Mouse (Mus musculus) lung, postnatal 14 days (tissue): ENCODE results near the gene Lrig2.
A peak's percentile ranks its signal among the peaks of the same experiment; 100 is the strongest.
"Not testable (repeated sequence)": the region's sequence is repeated elsewhere in the genome, so short reads cannot be mapped to it uniquely, and the experiment has no call there.

ENCODE experiments used
- DNase-seq: peaks from one replicate; pipeline ENCODE4 v3.0.0; 2021

The Lrig2 gene

DNA sequence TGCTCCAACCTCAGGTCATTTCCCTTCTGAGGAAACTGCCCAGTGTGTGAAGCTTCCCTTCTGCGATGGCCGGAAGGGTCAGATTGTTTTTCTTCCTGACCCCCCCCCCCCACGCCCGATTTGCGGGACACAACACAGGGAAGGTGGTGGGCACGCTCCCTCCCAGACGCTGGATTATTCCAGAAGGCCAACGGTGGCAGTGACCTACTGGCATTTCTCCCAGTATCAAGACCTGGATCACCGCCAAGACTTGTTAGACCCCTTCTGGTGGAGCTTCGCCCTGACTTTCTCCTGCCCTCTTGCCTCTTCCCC, 79.9 kb downstream of the Lrig2 start:
- peak; percentile 53 for DNase-seq

DNA sequence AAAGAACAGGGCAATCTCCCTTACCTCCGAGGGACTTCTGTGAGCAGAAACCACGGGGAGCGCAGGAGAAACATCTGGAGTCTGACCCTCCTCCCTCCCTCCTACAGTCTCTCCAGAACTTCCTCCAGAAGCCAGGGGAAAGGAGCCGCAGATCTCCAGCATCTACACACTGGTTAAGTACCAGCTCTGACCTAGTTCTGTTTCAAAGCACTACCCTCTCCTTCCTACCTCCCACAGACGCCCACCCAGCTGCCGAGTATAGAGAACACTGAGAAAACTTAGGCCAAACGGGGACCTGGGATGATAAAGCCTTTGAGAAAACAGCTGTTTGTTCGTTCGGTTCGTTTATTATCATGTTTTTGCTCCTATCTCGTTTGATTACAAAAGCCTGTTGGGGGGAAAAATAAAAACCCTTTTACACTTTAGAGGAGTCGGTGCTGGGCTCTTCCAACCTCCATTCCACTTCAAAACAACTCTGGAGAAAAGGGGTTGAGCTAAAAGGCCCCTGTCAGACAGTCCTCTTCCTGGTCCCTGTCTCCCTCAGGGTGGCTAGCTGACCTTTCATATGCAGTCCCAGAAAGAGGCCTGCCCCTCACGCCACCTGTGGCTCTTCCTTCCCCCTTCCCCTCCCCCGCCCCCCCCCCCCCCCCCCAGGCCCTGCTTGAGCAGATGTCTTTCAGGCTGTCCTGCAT, 80.4 kb downstream of the Lrig2 start:
- DNase-seq = peak; percentile 11

DNA sequence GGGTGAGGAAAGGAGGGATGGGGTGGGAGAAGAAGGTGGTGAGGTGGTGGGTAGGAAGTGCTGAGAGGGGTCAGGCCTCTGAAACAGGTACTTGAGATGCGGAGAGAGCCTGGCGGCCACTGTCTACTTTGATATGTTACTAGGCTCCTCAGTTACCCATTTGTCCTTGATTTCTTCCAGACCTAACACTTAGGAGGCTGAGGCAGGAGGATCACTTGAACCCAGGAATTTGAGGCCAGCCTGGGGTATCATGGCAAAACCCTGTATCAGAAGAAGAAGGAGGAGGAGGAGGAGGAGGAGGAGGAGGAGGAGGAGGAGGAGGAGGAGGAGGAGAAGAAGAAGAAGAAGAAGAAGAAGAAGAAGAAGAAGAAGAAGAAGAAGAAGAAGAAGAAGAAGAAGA, 84.4 kb downstream of the Lrig2 start:
- not testable (repeated sequence) for DNase-seq

DNA sequence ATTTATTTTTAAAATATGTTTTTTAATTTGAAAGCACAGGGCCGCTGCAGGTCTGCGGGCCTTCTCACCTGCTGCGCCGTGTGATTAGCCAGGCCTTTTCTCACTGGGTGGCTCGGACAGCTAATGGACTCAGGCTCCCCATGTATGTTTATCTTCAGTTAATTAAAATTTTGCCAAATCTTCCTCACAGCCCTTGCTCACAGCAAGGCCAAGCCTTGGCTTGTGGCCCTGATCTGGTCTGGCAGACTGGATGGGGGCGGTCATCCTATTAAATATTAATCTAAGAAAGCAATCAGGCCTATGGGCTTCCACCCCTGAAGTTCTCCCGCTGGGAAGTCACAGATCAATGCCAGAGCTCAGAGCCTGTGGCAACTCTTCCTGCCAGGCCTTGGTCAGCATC, 87.4 kb downstream of the Lrig2 start:
- no peak for DNase-seq

DNA sequence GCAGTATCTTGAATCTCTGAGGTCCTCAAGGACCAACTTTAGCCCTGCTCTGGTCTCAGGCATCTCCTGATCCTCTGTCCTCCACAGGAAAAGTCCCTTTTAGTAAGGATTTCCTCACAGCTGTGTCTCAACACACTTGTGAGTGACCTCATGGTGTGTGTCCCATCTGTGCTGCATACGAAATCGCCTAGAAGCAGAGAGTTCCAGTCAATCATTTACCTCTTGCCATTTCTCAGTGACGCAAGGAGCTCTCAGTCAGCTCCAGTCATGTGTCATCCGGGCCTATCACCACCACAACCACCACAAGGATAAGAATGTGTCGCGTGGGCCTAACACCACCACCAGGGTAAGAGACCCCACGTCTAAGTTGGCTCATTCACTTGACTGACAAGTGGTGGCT, 90.8 kb downstream of the Lrig2 start:
- DNase-seq = no peak

- DNase-seq = no peak
These were observed 91.7 kb downstream of the Lrig2 start for GRCm38 (mm10) chr3:104419990-104420389.

DNA sequence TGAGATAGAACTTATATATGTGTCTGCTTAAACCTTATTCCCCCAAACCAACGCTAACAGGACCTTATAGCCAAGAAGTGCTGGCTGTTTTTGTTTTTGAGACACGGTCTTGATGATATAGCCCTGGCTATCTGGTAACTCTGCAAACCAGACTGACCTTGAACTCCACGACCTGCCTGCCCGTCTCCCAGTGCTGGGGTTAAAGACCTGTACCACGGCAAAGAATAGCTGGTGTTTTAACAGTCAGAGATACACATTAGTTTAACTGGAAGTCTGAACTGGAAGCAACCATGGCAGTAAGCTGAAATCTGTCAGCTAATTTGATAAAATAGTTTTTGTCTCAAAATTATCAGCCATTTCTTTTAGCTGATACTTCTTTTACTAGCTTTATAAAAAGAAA, 94.9 kb downstream of the Lrig2 start:
- DNase-seq = no peak

- no peak for DNase-seq
These were observed 99.2 kb downstream of the Lrig2 start for GRCm38 (mm10) chr3:104412482-104412881.

GRCm38 (mm10) chr3:104407506-104407905, 104.2 kb downstream of the Lrig2 start:
- DNase-seq = no peak

GRCm38 (mm10) chr3:104403582-104403981, 108.1 kb downstream of the Lrig2 start:
- DNase-seq = no peak

DNA sequence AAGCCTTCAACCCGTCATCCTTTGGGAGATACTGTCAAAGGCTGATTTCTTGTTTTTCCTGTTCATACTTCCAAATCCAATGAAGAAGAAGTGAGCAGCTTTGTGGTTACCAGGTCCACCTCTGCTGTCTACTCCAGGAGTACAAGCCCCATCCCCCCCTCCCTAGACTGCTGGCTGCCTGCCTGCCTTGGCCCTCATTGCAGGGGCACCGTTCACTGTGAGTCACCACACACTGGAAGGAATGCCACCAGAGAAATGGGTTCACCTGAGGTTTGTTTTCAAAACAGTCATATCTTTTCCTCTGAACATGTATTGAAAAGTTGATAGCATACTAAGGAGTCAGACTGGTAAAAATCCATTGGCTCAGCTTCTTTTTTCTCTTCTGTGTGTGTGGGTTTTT, 110.5 kb downstream of the Lrig2 start:
- DNase-seq = no peak

DNA sequence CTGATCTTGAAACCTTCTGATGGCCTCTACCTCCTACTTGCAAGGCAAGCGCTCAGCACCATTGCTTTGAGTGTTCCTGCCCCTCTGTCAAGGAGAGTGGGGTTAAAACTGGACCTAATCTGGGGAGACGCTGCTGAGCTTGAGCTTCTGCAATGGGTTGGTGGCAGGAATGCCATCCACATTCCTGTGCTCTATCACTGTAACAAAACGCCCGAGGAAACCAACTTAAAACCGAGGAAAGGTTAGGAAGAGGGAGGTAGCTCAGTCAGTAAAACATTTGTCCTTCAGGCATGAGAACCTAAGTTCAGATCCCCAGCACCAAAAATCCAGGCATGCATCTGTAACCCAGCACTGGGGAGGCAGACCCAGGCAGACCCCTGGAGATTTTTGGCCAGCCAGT, 111.6 kb downstream of the Lrig2 start:
- DNase-seq = no peak

GRCm38 (mm10) chr3:104399296-104400045, 112.2 kb downstream of the Lrig2 start:
- no peak for DNase-seq

DNA sequence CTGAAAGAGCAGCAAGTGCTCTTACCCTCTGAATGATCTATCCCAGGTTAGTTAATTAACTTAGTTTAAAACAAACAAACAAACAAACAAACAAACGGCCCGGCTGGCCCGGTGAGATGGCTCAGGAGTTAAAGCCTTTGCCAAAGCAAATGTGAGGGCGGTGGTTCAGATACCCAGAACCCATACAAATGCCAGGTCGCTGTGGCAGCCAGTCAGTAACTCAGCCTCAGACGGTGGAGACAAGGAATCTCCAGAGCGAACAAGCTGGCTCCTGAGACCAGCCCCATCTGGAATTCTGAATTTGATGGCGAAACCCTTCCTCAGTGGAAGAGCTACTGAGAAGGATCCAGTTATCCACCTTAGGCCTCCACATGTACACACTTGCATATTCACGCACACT, 114.4 kb downstream of the Lrig2 start:
- DNase-seq = no peak

GRCm38 (mm10) chr3:104396736-104397081, 115.0 kb downstream of the Lrig2 start:
- no peak for DNase-seq

DNA sequence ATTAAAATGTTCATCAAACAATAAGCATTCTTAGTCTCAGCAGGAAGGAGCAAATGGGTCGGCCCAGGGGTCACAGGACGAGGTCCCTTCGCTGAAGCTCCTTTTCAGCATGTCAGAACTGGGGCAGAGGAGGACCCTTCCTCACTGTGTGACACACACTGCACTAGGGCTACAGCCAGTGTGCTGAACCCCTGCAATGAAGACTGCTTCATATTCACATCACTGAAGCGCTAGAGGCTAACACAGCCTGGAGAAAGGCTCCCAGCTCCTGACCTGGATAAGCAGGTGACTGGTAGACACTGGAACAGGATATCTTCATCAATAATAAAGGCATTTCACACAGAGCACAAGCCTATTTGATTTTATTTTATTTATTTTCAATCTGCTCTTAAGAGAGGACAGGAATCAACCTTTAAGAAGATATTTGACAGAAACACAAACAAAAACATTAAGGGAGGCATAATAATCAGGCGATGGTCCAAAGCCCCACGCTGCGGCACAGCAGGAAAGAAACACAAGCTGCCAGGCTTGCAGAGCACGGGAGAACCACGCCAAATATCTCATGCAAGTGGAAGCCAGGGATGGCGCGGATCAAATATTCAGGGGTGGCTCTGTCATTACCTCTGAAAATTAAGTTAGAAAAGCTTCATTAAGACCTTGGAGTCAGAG, 115.5 kb downstream of the Lrig2 start:
- DNase-seq = no peak

GRCm38 (mm10) chr3:104390072-104390471, 121.6 kb downstream of the Lrig2 start:
- DNase-seq = no peak

DNA sequence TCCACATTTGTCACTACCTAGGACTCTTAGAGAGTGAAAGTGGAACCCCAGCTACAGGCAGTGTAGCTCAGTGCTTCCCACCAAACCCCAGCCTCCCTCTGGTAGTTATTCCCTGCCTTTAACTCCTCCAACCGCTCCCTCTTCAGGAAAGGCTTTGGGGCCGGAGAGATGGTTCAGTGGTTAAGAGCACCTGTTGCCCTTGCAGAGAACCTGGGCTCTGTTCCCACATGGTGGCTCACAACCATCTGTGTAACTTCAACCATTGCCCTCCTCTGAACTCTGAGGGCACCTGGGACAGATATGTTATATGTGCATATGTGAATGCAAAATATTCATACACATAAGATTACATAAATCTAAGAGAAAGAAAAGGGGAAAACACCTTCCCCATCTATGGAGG, 122.3 kb downstream of the Lrig2 start:
- no peak for DNase-seq

DNA sequence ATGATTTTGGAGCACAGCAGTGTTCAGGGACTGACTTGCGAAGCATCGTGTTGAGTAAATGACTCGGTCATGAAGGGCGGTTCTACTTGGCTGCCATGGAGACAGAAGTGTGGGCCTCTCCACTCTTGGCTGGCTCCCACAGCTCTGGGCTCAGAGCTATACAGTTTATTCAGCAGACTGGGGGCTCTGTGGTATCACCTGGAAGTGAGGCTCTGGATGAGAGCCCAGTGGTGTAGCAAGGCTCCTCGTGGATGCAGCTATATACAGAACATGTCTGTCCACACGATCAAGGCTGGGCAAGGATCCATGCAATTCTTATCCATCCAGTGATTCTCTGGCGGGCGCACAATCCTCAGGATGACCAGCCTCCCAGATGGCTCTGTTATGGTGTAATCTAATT, 126.1 kb downstream of the Lrig2 start:
- peak; percentile 63 for DNase-seq

GRCm38 (mm10) chr3:104383681-104384341, 127.9 kb downstream of the Lrig2 start:
- DNase-seq = no peak

- DNase-seq = no peak
These were observed 133.5 kb downstream of the Lrig2 start for GRCm38 (mm10) chr3:104378228-104378627.

DNA sequence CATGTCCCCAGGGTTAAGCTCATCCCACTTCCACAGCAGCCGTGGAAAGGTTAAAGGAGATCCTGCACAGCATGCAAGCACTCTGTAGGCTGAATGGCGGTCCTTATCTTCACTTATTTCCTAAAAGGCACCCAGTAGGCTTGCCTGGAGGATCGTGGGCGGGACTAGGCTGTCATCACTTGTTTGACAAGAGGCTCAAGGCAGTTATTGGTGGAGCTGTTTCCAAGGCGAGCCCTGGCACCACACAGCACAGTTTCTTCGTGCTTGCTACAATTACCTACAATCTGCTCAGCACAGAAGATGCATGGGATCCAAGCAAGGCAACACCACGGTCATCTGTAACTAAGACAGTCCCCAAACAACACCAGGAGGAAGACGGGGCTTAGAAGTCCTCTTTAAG, 137.8 kb downstream of the Lrig2 start:
- no peak for DNase-seq

GRCm38 (mm10) chr3:104372374-104372773, 139.3 kb downstream of the Lrig2 start:
- peak; percentile 44 for DNase-seq

DNA sequence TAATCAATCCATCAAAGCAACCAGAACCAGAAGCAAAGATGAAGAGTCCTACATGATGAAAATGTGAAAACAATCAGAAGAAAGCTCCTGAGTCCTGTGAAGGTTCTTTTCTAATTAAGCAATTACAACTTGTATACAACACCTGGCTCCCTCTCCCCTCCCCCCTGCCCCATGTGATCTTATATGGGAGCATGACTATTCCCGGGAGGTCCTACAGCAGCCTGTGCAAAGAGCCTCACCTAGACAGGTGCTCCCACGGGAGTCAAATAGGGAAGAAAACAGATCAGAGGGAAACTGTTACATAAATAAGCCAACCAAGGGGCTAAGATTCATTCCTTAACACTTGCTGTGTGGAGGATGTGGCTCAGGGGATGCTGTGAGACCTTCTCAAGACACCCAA, 143.8 kb downstream of the Lrig2 start:
- DNase-seq = no peak
